Mouse (Mus musculus) liver, adult (tissue): Measurements from ENCODE around the gene H2al2a.

Experiments used
- GATA4 ChIP-seq: IDR thresholded peaks from 2 replicates; pipeline ENCODE4 v1.6.1; 2014; ENCODE audit warnings: mild to moderate bottlenecking, low read length; ENCODE audit not compliant: insufficient replicate concordance

H2al2a gene

GRCm38 (mm10) chr2:17959501-17959900 is 37.3 kb downstream of the H2al2a start:
- TF ChIP-seq GATA4: no peak

- no peak for TF ChIP-seq GATA4
Observed at GRCm38 (mm10) chr2:17946875-17947274, 49.9 kb downstream of the H2al2a start.
